Mouse (Mus musculus) olfactory bulb, adult 2 months (tissue): ENCODE data around the gene Kif22.

Experiments used
- CTCF ChIP-seq: fragments of 200-500 bp; IDR thresholded peaks from 2 replicates; pipeline ENCODE4 v1.5.1; 2012; ENCODE audit warnings: low read depth, mild to moderate bottlenecking, low read length, moderate library complexity; ENCODE audit not compliant: insufficient read depth
- POLR2A ChIP-seq: fragments of 200-500 bp; IDR thresholded peaks from 2 replicates; pipeline ENCODE4 v1.6.1; 2012; ENCODE audit warnings: mild to moderate bottlenecking, low read depth, low read length, moderate library complexity; ENCODE audit not compliant: insufficient read depth

GRCm38 (mm10) chr7:127020031-127020430 lies 22.2 kb downstream of the Kif22 start:
- TF ChIP-seq POLR2A, result no peak
- TF ChIP-seq CTCF, result no peak
